Mouse (Mus musculus) cerebellum, postnatal 10 days (tissue): ENCODE data around the gene Palm3.

Source experiments
- DNase-seq, 2 experiments: peaks; one replicate each; pipeline ENCODE4 v3.0.0; 2021; ENCODE audit warnings: mixed read lengths in 2 of 2

Gene Palm3

GRCm38 (mm10) chr8:84067911-84068310 lies 46.6 kb downstream of the Palm3 start:
- no peak for DNase-seq

GRCm38 (mm10) chr8:84068316-84069035 lies 47.2 kb downstream of the Palm3 start:
- DNase-seq, result no peak

GRCm38 (mm10) chr8:84069169-84069568 lies 47.9 kb downstream of the Palm3 start:
- no peak for DNase-seq

- DNase-seq, result no peak
Observed at GRCm38 (mm10) chr8:84069750-84070149, 48.5 kb downstream of the Palm3 start.

- DNase-seq, result no peak
Observed at GRCm38 (mm10) chr8:84070241-84070640, 49.0 kb downstream of the Palm3 start.

- DNase-seq, result no peak
Observed at GRCm38 (mm10) chr8:84070667-84071066, 49.4 kb downstream of the Palm3 start.

- DNase-seq, result no peak
Observed at GRCm38 (mm10) chr8:84071921-84072320, 50.6 kb downstream of the Palm3 start.

- DNase-seq, result no peak
Observed at GRCm38 (mm10) chr8:84072321-84072720, 51.0 kb downstream of the Palm3 start.

GRCm38 (mm10) chr8:84073230-84073976 lies 52.1 kb downstream of the Palm3 start:
- no peak for DNase-seq

- DNase-seq, result no peak
Observed at GRCm38 (mm10) chr8:84076412-84076811, 55.1 kb downstream of the Palm3 start.

GRCm38 (mm10) chr8:84076849-84077248 lies 55.6 kb downstream of the Palm3 start:
- no peak for DNase-seq

GRCm38 (mm10) chr8:84079206-84079605 lies 57.9 kb downstream of the Palm3 start:
- DNase-seq, result no peak
